Mouse (Mus musculus): Measurements from ENCODE around the gene Rnf214. TPM values are rescaled to one million over a fixed set of nuclear protein-coding genes. Genes with fewer than 3 reads are reported as not detected.
A peak's percentile ranks its signal among the peaks of the same experiment; 100 is the strongest.

The Rnf214 gene
- total RNA-seq (2021), result 10 to 100 TPM; 73.9 to 76.4 TPM

DNA sequence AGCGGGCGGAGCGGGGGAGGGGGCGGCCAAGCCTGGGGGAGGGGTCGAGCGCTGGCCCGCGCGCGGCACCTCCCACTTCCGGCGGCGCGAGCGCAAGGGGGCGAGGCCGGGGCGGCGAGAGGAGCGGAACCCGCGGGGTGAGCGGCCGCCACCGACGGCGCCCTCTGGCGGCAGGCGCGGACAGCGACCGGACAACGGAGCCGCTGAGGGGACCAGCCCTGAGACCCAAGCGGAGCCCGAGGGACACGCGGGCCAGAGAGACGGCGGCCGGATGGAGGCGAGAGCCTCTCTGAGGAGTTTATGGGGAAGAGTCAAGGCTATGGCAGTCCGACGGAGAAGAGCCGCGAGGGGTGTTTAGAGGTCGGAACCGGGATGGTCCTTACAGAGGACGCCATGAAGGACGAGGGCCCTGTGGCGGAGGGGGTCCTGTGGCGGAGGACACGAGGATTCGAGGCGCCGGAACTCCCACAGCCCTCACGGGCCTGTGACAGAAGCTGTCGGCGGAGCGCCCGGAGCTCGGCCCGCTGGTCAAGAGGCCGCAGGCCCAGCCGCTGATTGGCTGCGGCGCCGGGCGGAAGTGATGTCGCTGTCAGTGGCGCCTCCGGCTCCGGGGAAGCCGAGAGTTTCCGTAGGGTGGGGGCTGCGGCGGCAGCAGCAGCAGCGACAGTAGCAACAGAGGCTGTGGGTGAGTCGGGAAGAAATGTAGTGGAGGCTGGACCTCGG lies at the start of gene Rnf214, which contains the start of gene Pcsk7:
Gene Rnf214 (minus strand): TSS at position 557 of the 723 bp plus-strand sequence.
Gene Pcsk7 (plus strand): TSS at position 143 of the 723 bp plus-strand sequence.
- DNase-seq (ENCODE audit: extremely low spot score in 1 of 2, low spot score in 2 of 2), result peak; percentile 85 to 95
- intact Hi-C loops (cut with DNase I), result no loop called here

DNA sequence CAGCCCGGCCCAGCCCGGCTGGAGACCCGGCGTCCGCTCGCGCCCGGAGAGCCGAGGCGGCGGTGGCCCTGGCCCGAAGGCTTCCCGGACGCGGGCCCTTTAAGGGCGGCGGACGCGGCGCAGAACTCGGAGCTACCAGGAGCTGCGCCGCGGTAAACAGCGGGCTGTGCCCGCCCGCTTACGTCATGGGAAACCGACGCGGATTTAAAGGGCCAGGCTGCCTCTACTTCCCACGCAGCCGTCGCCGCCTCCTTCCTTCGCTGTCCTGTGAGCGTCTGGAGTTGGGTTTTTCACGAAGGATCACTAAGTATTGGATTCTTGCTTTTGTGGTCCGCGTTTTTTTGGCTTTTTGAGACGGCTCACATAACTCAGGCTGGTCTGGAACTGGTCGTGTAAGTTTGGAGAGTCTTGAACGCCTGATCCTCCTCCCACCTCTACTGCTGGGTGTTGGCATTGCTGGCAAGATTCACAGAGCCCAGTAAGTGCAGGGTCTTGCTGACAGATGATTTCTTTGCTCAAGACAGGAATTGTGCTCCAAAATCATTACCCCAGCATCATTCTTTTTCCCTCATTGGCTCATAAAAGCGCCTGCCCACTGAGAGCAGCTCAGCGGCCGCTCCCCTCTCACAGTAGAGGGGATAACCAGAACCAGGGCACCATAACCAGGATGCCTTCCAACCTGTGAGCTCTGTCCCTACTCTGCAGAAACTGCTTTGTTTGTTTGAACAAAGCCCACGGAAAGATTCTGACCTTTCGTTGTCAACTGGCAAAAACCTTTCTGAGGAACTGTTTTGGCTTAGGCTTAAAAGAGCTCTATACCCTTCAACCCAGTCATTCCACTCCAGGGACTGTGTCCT lies 48.6 kb upstream of the Rnf214 start, which contains the start of gene Sidt2:
Gene Sidt2 (minus strand): TSS at position 152 of the 857 bp plus-strand sequence.
- intact Hi-C loops (cut with DNase I), result no loop called here
- peak; percentile 88 to 94 for DNase-seq (ENCODE audit: extremely low spot score in 1 of 2, low spot score in 2 of 2)

DNA sequence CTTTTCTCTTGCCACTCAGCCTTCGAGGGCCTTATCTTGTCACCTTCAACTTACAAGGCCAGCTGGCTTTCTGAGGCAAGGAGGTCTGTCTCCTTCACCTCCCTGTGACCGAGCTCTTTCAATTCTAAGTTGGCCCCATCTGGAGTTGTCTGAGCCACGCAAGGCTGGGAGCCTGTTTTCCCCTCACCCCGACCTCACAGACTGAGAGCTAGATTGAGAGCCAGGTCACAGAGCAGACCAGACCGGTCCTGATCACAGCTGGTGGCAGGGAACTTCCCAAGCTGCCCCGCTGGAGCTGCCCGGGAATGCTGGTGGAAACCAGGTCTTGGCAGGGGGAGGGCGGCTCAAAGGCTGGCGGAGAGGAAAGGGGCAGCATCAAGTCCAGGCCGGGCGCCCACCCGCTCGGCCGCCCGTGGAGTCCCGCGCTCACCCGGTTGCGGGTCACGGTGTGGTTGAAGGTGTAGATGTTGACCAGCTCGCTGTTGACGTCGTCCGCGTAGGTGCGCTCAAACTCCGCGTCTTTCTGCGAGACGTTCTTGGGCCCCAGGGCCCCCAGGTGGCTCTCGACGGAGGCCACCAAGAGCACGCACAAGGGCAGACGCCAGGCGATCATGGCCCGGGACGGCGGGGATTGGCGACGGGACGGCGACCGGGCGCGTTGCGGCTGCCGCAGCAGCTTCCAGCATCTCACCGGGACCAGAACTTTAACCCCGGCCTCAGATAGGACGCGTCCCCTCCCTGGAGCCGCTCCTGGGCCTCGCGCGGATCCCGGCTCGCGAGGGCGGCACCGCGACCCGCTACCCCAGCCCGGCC lies 47.8 kb upstream of the Rnf214 start:
- peak in 1 of 2 experiments; percentile 71 for DNase-seq (ENCODE audit: extremely low spot score in 1 of 2, low spot score in 2 of 2)
- intact Hi-C loops (cut with DNase I), result no loop called here

DNA sequence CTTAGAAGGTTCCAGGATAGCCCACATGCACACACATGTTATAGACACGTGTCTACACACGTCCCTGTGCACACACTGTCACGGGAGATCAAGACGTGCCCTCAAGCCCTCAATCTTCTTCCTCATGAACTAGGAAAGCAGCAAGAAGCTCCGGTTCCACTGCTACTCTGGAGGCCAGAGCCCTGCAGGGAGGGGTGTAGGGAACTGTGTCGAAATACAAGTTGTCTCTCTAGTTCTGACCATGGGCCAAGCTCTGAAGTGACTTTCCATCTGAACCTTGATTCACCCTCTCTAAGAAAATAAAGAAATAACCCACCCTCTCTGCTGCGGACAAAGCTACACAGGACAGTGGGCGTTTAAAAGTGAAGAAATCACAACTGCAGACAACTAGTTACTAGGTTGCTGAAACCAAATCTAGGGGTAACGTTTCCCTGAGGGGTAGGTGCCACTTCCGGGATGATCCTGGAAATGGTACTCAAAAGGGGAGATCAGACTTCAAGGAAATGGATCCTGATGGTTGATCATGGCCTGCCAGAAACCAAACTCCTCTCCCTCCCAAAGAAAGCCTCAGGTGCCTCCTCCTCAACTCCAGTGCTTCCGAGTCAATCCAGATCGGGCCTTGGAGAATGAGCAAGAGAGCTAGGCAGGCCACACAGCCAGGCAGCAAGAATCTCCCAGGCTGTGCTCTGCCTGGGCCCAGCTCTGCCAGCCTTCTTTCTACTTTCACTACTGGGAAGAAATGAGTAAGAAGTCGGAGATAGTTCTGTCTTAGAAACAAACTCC lies 47.0 kb upstream of the Rnf214 start:
- DNase-seq (ENCODE audit: extremely low spot score in 1 of 2, low spot score in 2 of 2), result no peak
- intact Hi-C loops (cut with DNase I), result no loop called here

DNA sequence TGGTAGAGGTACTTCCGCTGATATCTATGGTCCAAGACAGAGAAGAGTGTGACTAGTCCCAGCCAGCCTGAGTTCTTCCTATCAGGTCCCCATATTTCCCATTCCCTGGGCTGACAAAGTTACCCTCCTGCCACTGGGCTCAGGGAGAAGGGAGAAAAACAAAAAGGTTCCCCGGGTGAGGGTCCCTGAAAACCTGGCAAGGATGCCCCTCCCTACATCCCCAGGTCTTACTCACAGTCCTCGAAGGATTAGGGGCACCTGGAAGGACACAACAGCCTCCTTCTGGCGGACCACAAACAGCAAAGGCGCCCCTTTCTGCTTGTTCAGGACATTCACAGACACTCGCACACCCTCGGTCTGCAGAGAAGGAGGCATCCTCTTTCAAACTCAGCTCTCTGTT lies 46.2 kb upstream of the Rnf214 start:
- DNase-seq (ENCODE audit: extremely low spot score in 1 of 2, low spot score in 2 of 2), result no peak
- intact Hi-C loops (cut with DNase I), result no loop called here

DNA sequence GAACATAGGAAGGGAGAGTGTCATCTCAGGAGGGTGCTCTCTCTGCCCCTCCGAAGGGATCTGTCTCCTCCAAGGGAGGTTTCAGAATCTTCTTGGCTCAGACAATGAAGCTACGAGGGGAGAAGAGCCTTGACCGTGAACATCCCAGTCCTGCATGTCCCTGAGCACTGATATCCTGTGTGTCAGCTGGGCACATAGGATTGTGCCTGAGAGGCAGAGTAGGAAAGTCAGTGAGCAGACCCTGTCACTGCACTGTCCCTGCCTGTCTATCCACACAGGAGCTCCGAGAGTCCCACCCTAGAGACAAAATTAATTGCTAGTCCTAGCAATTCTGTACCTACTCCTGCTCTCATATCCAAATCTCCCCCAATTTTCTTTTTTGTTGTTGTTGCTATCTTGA lies 45.3 kb upstream of the Rnf214 start:
- no peak for DNase-seq (ENCODE audit: extremely low spot score in 1 of 2, low spot score in 2 of 2)
- intact Hi-C loops (cut with DNase I), result no loop called here

DNA sequence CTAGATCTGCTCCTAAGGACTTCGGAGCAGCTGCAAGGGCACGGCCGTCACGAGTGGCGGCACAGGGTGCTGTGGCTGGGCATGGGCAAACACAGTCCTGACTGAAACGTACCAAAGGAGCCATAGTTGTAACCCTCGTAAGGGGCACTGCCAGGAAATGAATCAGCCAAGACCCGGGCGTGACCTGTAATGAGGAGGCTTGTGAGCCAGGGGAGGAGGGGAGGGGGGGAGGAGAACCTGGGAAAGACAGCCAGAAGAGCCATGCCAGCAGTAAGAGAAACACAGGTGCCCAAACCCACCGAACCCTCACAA lies 40.1 kb upstream of the Rnf214 start:
- intact Hi-C loops (cut with DNase I), result no loop called here
- DNase-seq (ENCODE audit: extremely low spot score in 1 of 2, low spot score in 2 of 2), result no peak

DNA sequence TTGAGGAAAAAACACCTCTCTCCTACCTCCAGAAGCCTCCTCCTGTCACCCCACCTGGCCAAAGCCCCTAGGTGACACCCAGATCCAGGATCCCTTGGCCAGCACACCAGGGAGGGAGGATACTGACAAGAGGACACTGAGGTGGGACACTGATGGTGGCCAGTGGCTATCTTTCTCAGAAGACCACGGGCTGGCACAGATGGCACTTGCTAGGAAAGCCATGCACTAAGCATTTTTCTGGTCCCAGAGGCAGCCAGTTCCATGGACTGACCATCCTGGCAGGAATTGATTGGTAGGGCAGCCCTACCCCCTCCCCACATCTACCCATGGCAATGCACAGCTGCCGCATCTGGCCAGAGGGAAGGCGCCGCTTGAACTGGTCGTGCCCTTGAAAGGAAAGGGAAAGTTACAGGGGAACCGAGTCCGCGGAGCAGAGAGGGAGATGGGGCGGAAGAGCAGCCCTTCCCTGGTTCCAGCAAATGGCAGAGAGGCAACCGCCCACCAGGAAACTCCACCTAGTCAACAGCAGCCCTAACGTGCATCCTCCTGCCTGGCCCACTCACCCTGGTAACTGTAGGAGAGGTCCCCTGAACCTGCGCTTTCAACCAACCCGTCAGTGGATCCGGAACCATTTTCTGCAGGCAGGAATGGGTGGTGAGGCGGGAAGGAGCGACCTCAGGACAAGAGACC lies 39.6 kb upstream of the Rnf214 start:
- no peak for DNase-seq (ENCODE audit: extremely low spot score in 1 of 2, low spot score in 2 of 2)
- intact Hi-C loops (cut with DNase I), result no loop called here

DNA sequence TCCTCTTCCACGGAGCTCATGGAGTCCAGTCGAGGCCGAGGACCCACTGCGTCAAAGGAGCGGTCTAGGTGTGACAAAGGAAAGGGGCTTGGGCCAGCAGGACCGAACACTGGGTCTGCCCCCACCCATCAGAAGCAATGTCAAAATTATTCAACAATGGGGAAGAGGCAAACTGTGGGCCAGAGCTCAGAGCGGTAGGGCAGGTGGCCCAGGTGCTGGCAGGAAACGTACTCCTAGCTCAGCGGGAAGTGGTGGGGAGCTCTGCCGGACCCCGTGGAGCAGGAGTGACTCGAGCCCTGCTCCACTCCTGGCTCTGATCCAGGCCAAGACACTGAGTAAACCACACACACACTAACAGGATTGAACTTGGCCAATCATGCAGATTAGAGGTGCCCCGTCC lies 39.0 kb upstream of the Rnf214 start:
- intact Hi-C loops (cut with DNase I), result no loop called here
- no peak for DNase-seq (ENCODE audit: extremely low spot score in 1 of 2, low spot score in 2 of 2)

DNA sequence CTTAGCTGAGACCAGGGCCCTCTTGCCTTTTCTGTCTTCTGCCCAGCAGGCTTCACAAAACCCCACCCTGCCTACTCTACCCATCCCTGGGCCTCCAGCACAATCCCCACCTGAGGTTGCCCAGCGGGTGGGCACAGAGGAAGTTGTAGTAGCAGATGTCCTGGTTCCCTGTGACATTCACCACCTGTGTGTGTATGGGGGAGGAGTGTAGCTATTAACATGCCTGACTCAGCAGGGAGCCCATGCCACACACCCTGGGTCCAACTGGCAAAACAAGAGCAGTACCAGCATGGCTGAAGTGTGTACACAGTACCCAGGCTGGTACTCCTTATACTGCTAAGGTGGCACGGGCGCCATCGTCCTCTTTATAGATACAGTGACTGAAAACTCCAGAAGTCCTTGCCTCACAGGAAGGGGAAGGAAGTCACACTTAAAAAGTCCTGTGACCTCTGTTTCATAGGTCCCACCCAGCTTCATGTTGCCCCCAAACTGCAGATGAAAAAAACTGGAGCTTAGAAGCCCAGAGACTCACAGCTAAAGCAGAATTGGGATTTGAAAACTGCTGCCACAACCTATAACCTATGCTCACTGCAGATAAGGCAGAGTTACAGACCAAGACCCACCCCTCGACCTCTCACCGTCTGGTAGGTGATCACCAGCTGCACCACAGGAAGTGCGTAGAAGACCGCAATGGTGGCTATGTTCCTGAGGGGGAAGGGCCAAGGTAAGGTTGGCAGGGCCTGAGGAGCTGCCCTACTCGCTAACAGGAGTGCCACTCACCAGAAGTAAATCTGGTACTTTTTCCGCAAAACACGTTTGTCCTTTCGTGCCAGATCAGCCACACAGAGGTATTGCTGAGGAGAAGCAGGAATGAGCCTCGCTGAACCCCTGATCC lies 38.0 kb upstream of the Rnf214 start:
- intact Hi-C loops (cut with DNase I), result no loop called here
- DNase-seq (ENCODE audit: extremely low spot score in 1 of 2, low spot score in 2 of 2), result no peak

DNA sequence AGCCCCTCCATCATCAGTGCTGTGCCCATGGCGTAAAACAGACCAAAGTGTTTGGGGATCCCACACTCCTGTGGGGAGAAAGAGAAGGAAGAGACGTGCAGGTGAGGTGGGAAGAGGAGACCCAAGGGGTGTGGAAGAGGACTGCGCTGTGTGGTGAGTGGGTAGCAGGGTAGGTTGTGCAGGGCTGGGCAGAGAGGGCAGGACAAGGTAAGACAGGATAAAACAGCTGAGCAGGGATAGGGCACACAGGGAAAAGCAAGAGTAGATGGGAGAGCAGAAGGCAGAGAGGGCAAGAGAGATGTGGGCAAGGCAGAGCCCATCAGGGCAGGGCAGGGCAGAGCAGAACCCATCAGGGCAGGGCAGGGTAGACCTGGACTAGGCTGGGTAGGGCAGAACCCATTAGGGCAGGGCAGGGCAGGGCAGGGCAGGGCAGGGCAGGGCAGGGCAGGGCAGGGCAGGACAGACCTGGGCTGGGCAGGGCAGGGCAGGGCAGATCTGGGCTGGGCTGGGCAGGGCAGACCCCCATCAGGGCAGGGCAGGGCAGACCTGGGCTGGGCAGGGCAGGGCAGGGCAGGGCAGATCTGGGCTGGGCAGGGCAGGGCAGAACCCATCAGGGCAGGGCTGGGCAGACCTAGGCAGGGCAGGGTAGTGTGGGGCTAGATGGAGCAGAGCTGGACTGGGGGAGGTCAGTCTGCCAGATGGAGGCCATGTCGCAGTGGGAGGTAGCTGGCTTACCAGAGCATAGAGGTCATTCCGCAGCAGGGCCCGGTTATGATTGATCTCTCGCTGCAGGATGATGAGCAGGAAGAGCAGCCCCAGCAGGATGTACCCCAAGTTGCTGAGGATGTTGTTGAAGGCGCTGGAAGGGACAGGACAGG lies 37.2 kb upstream of the Rnf214 start:
- intact Hi-C loops (cut with DNase I), result no loop called here
- no peak for DNase-seq (ENCODE audit: extremely low spot score in 1 of 2, low spot score in 2 of 2)

DNA sequence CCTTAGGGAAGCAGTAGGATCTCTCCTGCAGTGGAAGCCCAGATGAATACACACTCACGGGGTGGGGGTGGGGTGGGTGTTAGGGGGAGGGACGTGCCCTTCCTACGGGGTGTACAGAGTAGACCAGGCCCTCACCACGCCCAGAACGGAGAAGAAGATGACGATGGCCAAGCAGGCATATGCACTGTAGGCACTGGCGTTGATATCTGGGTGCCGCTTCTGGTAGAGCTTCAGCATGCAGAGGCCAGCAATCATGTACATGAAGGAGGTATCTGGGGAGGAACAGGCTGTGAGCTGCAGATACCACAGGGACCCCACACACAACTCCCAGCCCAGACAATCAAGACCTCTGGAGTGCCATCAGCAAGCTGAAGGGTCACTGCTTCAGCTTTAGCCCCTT lies 36.2 kb upstream of the Rnf214 start:
- intact Hi-C loops (cut with DNase I), result no loop called here

DNA sequence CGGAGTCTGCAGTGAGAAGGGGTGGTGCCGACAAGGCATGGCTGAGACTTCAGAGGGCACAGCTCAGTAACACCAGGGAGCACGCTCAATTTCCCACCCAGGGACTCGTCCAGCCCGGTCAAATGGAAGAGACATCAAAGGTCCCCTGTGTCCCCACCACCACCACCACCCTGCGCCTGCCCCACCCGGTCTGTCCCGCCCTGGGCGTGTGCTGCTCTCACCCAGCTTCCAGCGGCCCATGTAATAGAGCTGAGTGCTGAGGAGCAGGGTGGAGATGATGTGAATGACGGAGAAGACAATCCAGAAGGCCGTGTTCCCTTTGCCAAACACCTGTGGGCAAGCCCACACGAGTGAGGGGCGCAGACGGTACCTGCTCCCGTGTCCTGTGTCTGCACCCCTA lies 35.8 kb upstream of the Rnf214 start:
- intact Hi-C loops (cut with DNase I), result no loop called here
- DNase-seq (ENCODE audit: extremely low spot score in 1 of 2, low spot score in 2 of 2), result no peak

More for the DNA sequence above, 36.2 kb upstream of the Rnf214 start:
- DNase-seq (ENCODE audit: extremely low spot score in 1 of 2, low spot score in 2 of 2), result no peak

DNA sequence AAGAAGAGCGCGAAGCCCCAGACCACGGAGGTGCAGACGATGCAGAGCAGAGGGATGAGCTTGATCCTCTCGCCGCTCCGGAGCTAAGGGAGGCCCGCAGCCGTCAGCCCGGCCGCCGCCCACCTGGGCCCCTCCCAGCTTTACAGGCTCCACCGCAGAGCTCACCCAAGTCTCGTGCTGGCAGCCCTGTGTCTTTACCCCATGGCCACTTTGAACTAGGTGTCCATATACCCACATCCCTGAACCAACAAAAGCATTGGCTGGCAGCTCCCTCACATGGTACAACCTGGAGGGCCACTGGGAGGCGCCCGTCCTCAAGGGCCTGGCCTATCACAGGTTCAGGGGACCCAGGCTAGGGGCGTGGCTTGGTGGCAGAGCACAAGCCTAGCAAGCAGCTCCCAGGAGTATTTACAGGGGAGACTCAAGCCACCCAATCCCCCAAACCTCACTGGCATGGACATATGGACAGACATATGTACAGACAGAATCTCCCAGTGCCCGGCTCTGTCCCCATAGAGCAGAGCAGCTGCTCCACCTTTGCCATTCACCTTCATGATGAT lies 34.7 kb upstream of the Rnf214 start:
- no peak for DNase-seq (ENCODE audit: extremely low spot score in 1 of 2, low spot score in 2 of 2)

DNA sequence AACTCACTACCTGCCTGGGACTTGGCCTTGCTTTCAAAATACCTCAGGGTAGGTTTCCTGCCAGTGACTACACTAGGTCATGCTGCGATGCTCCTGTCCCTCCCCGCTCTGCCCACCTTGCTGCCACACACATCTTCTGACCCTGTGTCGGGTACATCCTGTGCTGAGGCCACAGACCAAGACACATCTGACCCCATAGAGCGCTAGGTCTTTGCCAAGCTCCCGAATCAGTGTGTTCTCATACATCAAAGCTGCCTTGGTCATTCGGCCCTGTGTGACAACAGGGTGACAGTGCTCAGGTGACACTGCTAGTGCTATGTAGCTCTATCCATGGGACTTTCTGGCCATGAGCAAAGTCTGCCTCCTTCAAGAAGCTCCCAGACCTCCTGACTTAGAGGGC lies 33.1 kb upstream of the Rnf214 start:
- no peak for DNase-seq (ENCODE audit: extremely low spot score in 1 of 2, low spot score in 2 of 2)
- intact Hi-C loops (cut with DNase I), result no loop called here

More for the DNA sequence above, 34.7 kb upstream of the Rnf214 start:
- intact Hi-C loops (cut with DNase I), result no loop called here
